Mouse (Mus musculus): ENCODE measurements at regions not wholly inside any gene's neighbourhood (a gene's known extent, or its start where the extent isn't known, plus 50 kb on each side); places are given as distances from the start of the nearest gene placed in this dataset.

DNA sequence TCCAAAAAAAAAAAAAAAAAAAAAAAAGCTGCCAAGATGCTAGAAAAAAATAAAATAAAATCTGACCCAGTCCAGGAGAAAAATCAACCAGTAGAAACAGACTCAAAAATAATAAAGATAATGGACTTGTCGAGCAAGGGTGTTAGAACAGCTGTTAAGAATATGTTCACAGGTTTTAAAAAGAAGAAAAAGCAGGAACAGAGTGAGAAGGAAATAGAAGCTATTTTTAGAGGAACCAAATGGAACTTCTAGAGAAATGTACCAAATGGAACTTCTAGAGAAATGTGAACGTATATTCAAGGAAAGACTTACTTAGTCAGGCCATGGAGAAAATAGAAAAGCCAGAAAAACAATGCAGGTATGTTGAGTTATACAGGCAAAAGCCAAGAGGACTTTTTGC lies 662.4 kb upstream of the Jmjd1c start:
- no peak for DNase-seq

DNA sequence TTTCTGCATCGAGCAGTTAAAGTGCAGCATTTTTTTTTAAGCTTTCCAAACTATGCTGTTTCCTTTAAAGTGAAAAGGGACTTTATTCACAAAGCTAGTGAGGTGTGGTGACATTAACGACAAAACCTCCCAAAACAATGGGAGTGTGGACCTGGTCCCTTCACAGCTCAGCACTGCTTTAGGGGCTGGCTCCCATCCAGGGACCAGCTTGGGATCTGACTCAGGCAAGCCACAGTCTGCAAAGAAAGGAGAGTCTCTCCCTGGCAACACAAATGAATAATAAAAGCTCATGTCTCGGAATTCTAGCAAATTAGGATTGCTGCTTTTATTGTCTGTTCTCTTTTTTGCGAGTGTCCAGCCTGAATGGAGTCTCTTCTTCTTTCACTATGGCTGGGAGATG lies 625.2 kb upstream of the Jmjd1c start:
- DNase-seq, result no peak

DNA sequence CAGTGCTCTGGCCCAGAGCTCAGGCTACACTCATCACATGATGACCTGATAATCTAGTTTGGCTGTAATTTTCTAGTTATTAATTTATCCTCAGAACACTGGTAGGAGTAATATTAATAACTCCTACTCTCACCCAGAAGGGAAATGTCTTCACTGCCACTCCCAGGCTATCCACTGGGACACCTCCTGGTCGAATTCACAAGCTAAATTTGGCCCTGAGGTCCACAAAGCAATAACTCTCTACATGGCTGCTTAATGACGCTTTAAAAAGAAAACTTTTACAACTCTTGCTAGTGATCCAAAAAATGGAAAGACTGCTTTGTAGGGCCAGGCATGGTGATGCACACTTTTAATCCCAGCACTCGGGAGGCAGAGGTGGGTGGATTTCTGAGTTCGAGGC lies 623.9 kb upstream of the Jmjd1c start:
- no peak for DNase-seq

DNA sequence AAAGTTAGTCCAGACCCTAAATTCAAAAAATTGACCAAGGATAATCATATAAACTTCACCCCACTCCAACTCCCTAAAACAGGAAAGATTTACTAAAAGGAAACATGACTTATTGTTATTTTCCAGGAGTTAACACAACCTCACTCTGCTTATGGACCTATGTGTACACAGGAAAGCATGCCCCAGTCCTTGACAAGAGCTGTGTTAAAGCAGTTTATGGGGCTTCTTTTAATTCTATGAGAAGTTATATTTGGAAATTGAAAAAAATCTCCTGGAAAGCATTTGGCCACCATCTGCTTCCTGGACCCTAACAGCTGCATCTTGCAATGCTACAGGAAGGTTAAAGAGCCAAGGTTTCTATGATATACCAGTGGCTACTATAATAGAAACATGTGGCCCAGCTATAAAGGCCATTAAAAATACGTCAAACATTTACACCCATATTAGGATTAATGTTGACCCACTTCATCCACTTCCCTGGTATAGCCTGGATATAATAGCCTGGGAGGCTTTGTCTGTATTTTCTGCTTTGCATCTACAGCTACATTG lies 620.7 kb upstream of the Jmjd1c start:
- DNase-seq, result no peak

DNA sequence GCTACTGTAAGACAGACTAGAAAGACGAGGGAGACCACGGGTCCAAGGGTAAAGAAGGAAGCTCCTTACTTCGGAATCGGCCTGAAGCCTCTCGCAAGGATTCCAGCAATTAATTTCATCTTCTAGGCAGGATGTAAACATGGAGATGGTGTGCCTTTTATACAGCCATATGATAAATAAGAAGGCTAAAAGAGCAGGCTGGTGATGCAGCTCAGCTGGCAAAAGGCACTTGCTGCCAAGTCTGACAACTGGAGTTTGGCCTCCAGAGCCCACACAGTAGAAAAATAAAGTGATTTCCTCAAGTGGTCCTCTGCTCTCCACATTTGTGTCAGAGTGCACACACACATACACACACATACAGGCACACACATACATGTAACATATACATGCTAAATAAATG lies 605.1 kb upstream of the Jmjd1c start:
- DNase-seq, result no peak

DNA sequence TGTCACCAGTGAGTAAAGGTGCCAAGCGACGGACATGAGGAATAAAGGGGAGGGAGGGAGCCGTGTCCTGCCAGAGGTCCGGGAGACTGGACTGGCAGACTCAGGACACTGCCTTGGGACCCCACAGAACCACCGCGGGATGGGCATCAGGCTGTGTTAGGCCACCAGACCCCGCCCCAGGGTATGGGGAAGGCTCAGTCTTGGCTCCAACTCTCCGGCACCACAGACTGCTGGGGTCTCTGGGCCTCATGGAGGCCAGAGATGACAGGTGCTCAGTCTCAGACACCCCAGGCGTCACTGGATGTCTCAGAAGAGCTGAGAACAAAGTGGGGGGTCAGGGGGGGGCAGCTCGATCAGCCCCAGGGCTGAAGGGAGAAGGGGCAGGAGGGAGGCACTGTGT lies 604.1 kb upstream of the Jmjd1c start:
- DNase-seq, result no peak

DNA sequence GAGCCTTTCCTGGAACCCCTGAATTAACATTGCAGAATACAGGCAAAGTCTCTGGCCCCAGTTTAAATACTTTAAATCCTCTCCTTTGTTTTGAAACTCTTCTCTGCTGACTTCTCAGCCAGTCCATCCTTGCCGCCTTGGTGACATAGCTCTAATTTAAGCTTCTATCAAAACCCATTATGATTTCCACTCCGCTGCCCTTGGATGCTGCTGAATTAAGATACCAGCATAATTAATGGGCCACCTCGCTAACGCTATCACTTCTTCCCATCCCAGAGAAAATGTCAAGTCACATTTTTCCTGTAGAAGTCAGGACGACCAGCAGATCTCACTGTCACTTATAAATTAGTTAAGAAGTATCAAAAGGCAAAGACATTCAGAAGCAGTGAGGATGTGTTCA lies 556.1 kb upstream of the Jmjd1c start:
- DNase-seq, result no peak

DNA sequence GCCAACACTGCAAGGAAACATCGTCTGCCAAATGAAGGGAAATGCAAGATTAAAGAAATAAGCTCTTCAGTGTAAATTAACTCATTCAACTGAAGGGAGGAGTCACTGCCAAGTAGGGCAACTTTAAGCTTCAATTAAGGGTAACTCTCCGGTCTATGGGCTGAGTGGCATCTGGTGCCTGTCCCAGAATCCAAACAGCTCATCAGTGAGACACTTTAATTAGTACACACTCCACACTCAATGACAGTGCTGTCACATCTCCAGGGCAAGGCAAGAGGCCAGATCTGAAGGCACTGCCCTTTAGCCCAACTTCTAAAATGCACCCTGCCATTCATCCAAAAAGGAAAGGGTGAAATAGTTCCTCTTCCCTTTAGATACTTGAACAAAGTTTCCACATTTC lies 549.3 kb upstream of the Jmjd1c start:
- DNase-seq, result no peak

DNA sequence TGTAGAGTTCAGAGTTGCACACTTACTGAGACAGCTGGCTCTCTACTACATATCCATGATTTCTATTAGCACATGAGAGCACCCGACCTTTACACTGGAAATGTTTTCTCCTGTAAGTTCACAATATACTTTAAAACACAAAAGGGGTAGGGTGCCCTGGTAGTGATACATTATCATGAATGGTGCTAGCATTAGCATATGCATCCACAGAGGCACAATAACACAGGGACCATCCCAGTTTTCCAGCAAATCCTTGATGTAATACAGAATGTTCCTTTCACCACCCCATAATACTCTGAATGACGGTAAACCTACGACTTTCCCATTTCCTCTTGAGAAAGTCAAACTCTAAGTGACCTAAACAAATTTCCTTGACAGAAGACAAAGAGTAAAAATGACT lies 548.3 kb upstream of the Jmjd1c start:
- DNase-seq, result no peak

DNA sequence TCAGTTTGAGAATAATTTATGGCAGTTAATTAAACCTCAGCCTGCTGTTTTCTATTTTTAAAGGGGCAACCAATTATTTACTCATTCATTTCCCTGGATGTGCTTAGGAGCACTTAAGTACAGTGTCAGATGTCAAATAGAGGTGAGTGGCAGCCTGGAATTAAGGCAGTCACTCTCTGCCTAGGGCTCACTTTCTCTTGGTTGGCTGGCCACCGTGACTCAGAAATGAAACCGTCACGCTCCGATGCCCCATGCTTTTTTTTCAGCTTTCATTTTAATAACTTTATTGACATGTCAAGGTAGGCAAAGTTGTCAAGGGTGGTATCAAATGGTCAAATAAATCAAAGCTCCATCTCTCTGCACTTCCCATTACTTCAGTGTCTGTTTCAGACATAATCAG lies 547.9 kb upstream of the Jmjd1c start:
- DNase-seq, result no peak

DNA sequence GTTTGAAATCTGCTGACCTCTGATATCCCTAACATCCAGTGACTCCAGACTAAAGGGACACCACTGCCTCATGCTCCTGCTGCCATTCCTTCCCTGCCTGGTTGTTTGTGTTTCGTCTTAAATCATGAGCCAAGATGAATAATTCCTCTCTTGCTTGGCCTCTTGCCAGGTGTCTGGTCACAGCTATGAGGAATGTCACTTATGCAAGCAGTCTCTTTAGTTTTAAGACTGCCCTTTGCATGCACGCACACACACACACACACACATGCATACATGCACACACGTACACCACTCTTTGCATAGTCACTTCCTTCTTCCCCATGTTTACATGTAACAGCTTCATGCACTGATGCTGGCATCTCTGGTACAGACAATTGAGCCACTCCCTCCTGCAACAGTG lies 543.0 kb upstream of the Jmjd1c start:
- no peak for DNase-seq

DNA sequence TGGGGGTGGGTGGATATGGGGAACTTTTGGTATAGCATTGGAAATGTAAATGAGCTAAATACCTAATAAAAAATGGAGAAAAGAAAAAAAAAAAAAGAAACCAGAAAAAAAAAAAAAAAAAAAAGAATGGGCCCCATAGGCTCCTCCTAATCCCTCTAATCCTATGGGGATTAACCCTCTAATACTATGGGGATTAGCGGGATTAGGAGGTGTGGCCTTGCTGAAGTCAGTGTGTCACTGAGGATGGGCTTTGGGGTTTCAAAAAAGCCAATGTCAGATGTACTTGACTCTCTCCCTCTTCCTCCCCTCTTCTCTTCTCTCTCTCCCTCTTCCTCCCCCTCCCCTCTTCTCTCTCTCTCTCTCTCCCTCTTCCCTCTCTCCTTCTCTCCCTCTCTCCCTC lies 541.7 kb upstream of the Jmjd1c start:
- no peak for DNase-seq

DNA sequence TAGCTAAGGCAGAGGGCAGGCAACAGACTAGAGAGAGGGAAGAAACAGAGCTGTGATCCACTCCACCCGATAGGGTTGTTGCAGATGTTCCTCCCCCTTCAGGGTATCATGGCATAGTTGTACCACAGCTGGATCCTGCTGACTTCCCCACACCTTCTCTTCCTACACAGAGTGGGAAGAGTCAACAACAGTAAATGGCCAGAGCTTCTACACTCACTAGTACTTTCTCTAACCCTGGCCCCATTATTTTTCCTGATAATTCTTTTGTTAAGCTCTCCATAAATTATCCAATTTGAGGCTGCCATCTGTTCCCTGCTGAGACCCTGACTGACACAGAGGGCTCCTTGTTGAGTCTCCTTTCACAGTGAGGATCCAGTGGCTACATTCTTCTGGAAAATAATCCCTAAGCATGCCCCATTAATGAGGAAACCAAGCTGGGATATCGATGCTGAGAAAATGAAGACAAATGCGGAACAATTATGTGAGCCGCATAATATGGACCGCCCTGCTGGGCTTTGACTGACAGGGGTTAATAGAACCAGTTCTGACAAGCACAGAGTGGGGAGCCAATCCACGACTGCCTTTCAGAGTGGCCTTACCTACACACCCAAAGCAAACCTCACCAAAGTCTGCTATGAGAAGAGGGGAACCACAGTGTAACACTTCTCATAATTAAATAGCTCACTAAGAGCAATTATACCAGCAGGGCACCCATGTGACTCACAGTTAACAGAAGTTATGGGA lies 537.7 kb upstream of the Jmjd1c start:
- DNase-seq, result no peak

DNA sequence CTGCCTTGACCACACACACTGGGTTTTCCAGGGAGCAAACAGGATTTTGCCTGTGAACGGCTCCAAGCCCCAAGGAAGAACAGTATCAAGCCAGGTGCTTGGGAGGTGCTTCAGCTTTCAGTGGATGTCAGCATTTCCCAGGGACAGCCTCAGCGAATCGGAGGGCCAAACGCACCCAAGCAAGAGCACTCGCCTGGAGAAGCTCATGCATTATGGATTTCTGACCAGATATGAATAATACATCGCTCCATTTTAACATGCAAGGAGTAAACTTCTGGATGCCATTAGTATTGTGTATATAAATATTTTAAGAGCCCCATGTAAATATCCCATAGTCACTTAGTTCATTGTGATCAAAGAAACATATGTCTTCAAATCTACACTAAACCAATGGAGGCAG lies 530.6 kb upstream of the Jmjd1c start:
- DNase-seq, result no peak

DNA sequence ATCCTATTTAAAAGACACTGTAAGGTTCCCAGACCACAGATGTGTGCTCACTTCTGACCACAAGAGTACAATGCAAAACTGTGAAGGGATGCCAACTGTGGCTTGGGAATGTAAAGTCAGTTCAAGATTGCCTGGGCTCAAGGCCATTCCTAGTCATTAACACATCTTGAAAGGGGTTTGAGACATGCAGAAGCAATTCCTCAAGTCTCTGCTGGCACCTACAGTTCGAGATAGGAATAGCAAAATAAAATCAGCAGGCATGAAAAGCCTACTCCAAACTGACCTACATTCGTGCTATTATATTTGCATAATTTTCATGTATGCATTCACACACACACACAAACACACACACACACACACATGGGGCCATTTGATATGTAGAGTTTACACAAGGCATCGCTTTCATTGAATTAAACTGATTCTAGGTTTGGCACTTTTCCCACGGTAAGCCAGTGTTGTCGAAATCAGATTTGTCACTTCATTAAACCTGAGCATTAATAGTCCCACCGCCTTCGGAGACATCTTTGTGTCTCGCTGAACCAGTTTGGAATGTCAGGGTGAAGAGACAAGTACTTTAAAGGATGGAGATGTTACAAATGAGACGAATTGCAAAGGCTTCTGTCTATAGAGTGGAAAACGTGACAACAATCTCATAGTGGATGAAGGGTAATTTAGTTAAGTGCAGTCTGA lies 520.9 kb upstream of the Jmjd1c start:
- DNase-seq, result no peak

DNA sequence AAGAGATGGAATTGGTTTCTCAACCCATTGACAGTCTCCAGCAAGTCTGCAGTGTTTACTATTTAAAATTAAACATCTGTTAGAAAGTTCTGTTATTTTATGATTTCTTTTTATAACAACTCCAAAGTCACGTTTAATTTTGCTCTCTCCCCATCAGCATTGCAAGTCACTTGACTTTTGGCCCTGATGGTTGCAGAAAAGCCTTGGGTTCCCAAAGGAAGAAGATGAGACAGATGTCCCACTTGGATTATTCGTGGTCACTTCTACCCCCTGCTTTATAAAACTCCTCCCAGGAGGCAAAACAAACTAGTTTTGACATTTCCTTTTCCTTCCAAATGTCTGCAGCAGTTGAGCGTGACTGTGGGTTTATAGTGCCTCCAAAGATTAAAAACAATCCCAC lies 502.9 kb upstream of the Jmjd1c start:
- DNase-seq, result no peak

DNA sequence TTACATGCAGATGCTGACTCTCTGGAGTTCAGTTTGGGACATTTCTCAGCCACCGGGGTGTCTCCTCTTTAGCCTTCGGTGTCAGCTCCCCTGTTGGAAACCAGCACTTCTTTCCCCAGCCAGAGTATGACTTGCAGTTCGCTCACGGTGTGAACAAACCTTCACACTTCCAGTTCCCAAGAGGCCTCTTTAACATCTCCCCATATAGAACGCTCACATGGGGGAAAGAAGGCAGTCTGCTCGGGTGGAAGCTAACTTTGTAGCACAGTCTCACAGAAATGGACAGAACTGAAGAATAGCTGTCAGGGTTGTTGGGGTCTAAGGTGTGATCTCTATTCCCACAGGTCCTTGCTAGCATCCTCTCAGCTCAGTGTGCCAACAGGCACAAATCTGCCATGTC lies 502.4 kb upstream of the Jmjd1c start:
- no peak for DNase-seq

DNA sequence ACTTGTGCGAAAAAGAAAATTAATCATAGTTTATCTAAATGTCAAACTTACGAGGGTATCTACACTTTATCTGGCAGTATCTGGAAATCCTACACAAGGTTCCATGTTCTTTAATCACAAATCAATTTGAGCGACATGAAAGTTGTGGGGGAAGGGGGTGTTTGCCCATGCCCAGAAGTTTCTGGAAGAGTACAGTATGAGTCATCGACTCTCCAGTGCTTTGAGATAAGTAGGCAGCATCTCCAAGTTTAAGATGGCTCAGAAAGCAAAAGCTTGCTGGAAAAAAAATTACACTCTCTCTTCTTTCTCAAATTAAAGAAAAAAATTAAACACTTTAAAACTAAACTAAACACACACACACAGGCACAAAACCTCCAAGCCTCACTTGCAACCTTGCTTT lies 498.0 kb upstream of the Jmjd1c start:
- DNase-seq, result no peak

DNA sequence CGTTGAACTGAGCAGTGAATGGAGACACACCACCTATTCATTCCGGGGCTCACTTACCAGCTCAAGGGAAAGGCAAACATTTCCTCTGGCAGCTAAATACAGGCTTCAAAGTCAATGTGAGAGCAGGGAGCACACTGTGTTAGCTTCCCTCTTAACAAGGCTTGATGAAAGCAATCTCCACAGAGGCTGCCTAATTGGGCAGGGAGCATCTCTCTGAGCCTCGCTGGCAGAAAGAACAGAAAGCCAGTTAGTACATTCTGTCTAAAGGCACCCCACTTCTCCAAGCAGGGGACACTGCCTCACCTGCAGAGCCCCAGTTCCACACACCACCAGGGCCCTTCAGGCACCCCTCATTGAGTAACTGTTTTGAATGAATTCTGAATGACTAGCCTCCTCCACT lies 488.8 kb upstream of the Jmjd1c start:
- no peak for DNase-seq

DNA sequence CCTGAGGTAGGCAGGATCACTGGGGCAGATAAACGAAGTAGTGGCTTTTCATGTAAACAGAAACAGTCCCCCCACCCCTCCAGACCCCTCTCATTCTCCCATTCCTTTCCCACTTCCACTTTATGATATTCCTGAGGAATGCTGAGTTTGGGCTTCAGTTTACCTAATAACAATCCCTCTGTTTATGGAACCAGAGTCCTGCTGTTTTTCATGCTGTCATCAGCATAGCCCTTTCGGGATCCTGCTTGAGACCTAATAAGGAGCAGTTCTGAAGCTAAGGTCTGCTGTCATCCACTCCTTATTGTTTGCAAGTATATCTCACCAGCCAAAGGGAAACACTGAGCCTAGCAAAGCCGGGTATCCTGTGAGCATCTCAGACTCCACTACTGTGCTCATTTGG lies 479.6 kb upstream of the Jmjd1c start:
- DNase-seq, result no peak

DNA sequence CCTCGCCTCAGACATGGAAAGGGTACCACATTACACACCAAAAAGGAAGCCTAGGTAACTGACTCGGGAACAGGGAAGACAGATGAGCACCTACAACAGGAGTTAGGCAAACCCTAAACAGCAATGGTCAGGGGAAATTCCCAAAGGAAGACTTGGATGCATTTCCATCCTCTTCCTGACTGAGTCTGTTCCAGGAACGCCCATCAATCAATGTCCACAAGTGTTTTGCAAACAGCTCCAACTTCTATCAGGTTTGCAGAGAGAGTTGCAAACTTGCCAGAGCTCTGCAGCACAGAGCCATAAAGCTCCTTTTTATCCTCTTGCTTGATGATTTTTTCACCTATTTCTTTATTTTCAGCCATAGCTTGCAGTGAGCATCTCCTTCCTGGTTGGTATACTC lies 464.9 kb upstream of the Jmjd1c start:
- DNase-seq, result no peak

DNA sequence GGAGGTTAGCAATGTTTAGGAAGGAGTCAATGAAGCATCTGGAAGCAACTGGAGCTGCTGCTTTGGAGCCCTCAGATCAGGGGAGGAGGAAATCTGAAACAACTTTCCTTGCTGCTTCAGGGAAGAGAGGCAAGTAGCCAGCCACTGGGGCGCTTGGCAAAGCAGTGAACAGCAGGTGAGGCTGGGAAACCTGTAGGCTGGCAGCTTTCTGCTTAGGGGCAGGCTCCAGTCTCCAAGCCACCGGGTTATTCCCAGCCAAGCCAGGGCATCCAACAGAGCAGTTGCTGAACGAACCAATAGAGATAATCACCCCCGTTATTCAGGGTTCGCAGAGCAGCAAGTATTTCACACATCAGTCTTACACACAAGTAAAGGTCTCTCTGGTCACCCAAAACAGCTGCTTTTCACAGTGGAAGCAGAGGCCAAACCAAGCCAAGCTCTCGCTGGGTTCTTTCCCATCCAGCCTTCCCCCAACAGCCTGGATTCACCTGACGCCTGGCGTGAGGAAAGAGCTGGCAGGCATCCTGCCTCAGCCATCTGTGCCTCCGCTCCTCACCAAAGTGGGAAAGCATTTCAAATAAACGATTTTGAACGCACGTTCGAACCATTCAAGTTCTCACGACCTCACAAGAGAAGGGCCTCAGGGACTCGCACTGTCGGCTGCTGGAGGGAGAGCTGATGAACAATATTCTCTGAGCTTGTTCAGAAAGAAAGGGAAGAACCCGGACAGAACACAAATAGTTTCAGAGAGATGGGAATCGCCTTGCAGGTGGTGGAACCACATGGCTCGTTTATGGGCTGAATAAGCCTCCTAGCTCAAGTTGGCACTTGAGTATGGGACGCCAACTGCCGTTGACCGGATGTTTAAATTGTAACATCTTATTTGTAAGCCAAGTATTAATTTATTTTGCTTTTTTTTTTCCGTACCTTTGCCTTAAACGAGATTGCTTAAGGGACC lies 454.8 kb upstream of the Jmjd1c start:
- no peak for DNase-seq

DNA sequence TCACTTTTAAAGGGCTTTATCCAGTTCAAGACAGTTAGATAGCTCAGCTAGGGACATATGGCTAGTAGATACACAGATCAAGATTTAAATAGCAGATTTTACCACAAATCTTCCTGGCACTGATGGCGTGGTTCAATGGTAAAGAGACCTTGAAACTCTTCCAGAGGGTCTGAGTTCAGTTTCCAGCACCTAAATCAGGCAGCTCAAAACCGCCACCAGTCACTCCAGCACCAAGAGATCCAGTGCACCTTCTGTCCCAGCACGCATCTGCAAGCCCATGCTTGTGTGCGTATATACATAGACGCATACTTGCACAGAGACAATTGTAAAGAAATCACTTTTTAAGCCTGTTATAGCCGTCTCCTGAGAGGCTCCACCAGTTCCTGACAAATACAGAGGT lies 454.0 kb upstream of the Jmjd1c start:
- no peak for DNase-seq

DNA sequence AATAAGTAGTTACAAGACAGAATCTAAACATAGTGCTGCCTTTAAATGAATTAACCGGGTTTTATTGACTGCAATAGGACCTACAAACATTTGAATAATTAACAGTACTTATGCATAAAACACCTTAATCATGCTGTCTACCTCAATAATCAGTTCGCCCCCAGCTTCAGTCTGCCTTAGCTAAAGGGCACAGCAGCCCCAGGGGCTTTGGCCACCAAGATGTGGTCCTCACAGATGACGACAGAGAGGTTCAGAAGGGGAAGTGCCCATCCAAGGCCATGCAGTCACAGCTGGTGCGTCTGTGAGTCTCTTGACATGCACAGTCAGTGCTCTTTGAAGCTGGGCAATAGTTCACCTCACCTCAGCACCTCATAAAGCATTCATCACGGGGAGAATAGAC lies 452.8 kb upstream of the Jmjd1c start:
- DNase-seq, result no peak
